Mouse (Mus musculus): ENCODE measurements around the gene Zfp445. TPM values are rescaled to one million over a fixed set of nuclear protein-coding genes. Genes with fewer than 3 reads are reported as not detected.

The Zfp445 gene
- polyA plus RNA-seq, 1 experiment from 2014 or later: 63.1 TPM

GRCm38 (mm10) chr9:122846156-122846555, 19.6 kb downstream of the Zfp445 start:
- DNase-seq (ENCODE audit: low spot score): peak; percentile 77

GRCm38 (mm10) chr9:122845621-122846020, 20.2 kb downstream of the Zfp445 start:
- Histone ChIP-seq H3K4me2 (ENCODE audit: low read length) (no peak overlapping the region), H3K27me3 (replicated peaks; ENCODE audit: control insufficient read depth, insufficient read depth, low read length) (no peaks in the 10 kb centered on the region), H3K4me3 (ENCODE audit: low read depth, low read length) (no peak overlapping the region), H3K9ac (ENCODE audit: low read length) (no peak overlapping the region), H3K4me1 (ENCODE audit: control insufficient read depth, insufficient read depth, low read length) (peaks cover 3% of the 10 kb centered on the region; the same call in 1 of the 2 replicates), H3K27ac (ENCODE audit: low read depth, low read length) (no peak overlapping the region), H3K9me3 (replicated peaks; ENCODE audit: control insufficient read depth, low read length) (no peaks in the 10 kb centered on the region), H3K36me3 (ENCODE audit: control insufficient read depth, insufficient read depth, low read length) (peaks cover 19% of the 10 kb centered on the region)
- ATAC-seq: no peak
- WGBS: 81% methylated on average over 3 of the region's 3 CpGs
- DNase-seq (ENCODE audit: low spot score): no peak

More at GRCm38 (mm10) chr9:122846156-122846555, 19.6 kb downstream of the Zfp445 start:
- Histone ChIP-seq H3K36me3 (ENCODE audit: control insufficient read depth, insufficient read depth, low read length) (peaks cover 24% of the 10 kb centered on the region), H3K27me3 (replicated peaks; ENCODE audit: control insufficient read depth, insufficient read depth, low read length) (no peaks in the 10 kb centered on the region), H3K4me1 (ENCODE audit: control insufficient read depth, insufficient read depth, low read length) (peaks cover 3% of the 10 kb centered on the region; the same call in 1 of the 2 replicates), H3K27ac (ENCODE audit: low read depth, low read length) (no peak overlapping the region), H3K4me2 (ENCODE audit: low read length) (no peak overlapping the region), H3K9ac (ENCODE audit: low read length) (no peak overlapping the region), H3K4me3 (ENCODE audit: low read depth, low read length) (no peak overlapping the region), H3K9me3 (replicated peaks; ENCODE audit: control insufficient read depth, low read length) (no peaks in the 10 kb centered on the region)
- peak; percentile 72 for ATAC-seq

- DNase-seq (ENCODE audit: low spot score) (no peak), ATAC-seq (no peak)
- 71% methylated on average over 3 of the region's 3 CpGs for WGBS
- Histone ChIP-seq H3K9me3 (replicated peaks; ENCODE audit: control insufficient read depth, low read length) (no peaks in the 10 kb centered on the region), H3K4me3 (ENCODE audit: low read depth, low read length) (no peak within 1 kb of the TSS), H3K4me2 (ENCODE audit: low read length) (no peak within 1 kb of the TSS), H3K27me3 (replicated peaks; ENCODE audit: control insufficient read depth, insufficient read depth, low read length) (no peaks in the 10 kb centered on the region), H3K9ac (ENCODE audit: low read length) (no peak within 1 kb of the TSS), H3K4me1 (ENCODE audit: control insufficient read depth, insufficient read depth, low read length) (peaks cover 3% of the 10 kb centered on the region; the same call in 1 of the 2 replicates), H3K27ac (ENCODE audit: low read depth, low read length) (no peak within 1 kb of the TSS), H3K36me3 (ENCODE audit: control insufficient read depth, insufficient read depth, low read length) (0 out of 2 replicates have a peak, but pooled peaks cover 3% of the 10 kb centered on the region)
Observed at GRCm38 (mm10) chr9:122843760-122844159, 22.0 kb downstream of the Zfp445 start, which contains the start of gene Gm35549. Gm35549 (minus strand) TSS chr9:122844035.

GRCm38 (mm10) chr9:122837680-122838079, 28.1 kb downstream of the Zfp445 start:
- H3K27me3 ChIP-seq (replicated peaks; ENCODE audit: control insufficient read depth, insufficient read depth, low read length): no peaks in the 10 kb centered on the region
- peaks cover 7% of the 10 kb centered on the region for H3K36me3 ChIP-seq (ENCODE audit: control insufficient read depth, insufficient read depth, low read length)
- no peak overlapping the region for H3K4me2 ChIP-seq (ENCODE audit: low read length)
- no peak overlapping the region for H3K4me3 ChIP-seq (ENCODE audit: low read depth, low read length)
- ATAC-seq: no peak
- H3K27ac ChIP-seq (ENCODE audit: low read depth, low read length): peak overlapping the region; percentile 49
- WGBS: 26% methylated on average over 16 of the region's 16 CpGs
- H3K4me1 ChIP-seq (ENCODE audit: control insufficient read depth, insufficient read depth, low read length): peaks cover 16% of the 10 kb centered on the region
- no peak overlapping the region for H3K9ac ChIP-seq (ENCODE audit: low read length)
- H3K9me3 ChIP-seq (replicated peaks; ENCODE audit: control insufficient read depth, low read length): no peaks in the 10 kb centered on the region
- peak; percentile 21 for DNase-seq (ENCODE audit: low spot score)

GRCm38 (mm10) chr9:122837216-122837615, 28.6 kb downstream of the Zfp445 start:
- Histone ChIP-seq H3K4me2 (ENCODE audit: low read length) (no peak overlapping the region), H3K4me3 (ENCODE audit: low read depth, low read length) (no peak overlapping the region), H3K36me3 (ENCODE audit: control insufficient read depth, insufficient read depth, low read length) (peaks cover 10% of the 10 kb centered on the region), H3K27ac (ENCODE audit: low read depth, low read length) (peak overlapping the region; percentile 49), H3K9me3 (replicated peaks; ENCODE audit: control insufficient read depth, low read length) (no peaks in the 10 kb centered on the region), H3K9ac (ENCODE audit: low read length) (no peak overlapping the region), H3K27me3 (replicated peaks; ENCODE audit: control insufficient read depth, insufficient read depth, low read length) (no peaks in the 10 kb centered on the region), H3K4me1 (ENCODE audit: control insufficient read depth, insufficient read depth, low read length) (peaks cover 16% of the 10 kb centered on the region)
- ATAC-seq: peak; percentile 58
- no peak for DNase-seq (ENCODE audit: low spot score)
- 82% methylated on average over 4 of the region's 4 CpGs for WGBS

- 14% methylated on average over 6 of the region's 6 CpGs for WGBS
- peak overlapping the region; percentile 49; the same call in 1 of the 2 replicates for H3K27ac ChIP-seq (ENCODE audit: low read depth, low read length)
- H3K36me3 ChIP-seq (ENCODE audit: control insufficient read depth, insufficient read depth, low read length): peaks cover 10% of the 10 kb centered on the region
- DNase-seq (ENCODE audit: low spot score): peak; percentile 92
- H3K4me3 ChIP-seq (ENCODE audit: low read depth, low read length): no peak overlapping the region
- no peaks in the 10 kb centered on the region for H3K27me3 ChIP-seq (replicated peaks; ENCODE audit: control insufficient read depth, insufficient read depth, low read length)
- H3K9me3 ChIP-seq (replicated peaks; ENCODE audit: control insufficient read depth, low read length): no peaks in the 10 kb centered on the region
- H3K9ac ChIP-seq (ENCODE audit: low read length): no peak overlapping the region
- no peak overlapping the region for H3K4me2 ChIP-seq (ENCODE audit: low read length)
- peak; percentile 93 for ATAC-seq
- H3K4me1 ChIP-seq (ENCODE audit: control insufficient read depth, insufficient read depth, low read length): peaks cover 16% of the 10 kb centered on the region
Observed at GRCm38 (mm10) chr9:122836790-122837189, 29.0 kb downstream of the Zfp445 start.

- peaks cover 10% of the 10 kb centered on the region for H3K36me3 ChIP-seq (ENCODE audit: control insufficient read depth, insufficient read depth, low read length)
- no peaks in the 10 kb centered on the region for H3K27me3 ChIP-seq (replicated peaks; ENCODE audit: control insufficient read depth, insufficient read depth, low read length)
- H3K9me3 ChIP-seq (replicated peaks; ENCODE audit: control insufficient read depth, low read length): no peaks in the 10 kb centered on the region
- H3K4me1 ChIP-seq (ENCODE audit: control insufficient read depth, insufficient read depth, low read length): peaks cover 16% of the 10 kb centered on the region
- ATAC-seq (0 out of 2 replicates have a peak, but pooled peaks have one; percentile 10), DNase-seq (ENCODE audit: low spot score) (peak; percentile 3)
- H3K4me3 ChIP-seq (ENCODE audit: low read depth, low read length): no peak overlapping the region
- peak overlapping the region; percentile 49 for H3K27ac ChIP-seq (ENCODE audit: low read depth, low read length)
- no peak overlapping the region for H3K9ac ChIP-seq (ENCODE audit: low read length)
- no peak overlapping the region for H3K4me2 ChIP-seq (ENCODE audit: low read length)
- 51% methylated on average over 9 of the region's 9 CpGs for WGBS
Observed at GRCm38 (mm10) chr9:122836126-122836525, 29.7 kb downstream of the Zfp445 start.

GRCm38 (mm10) chr9:122829826-122830380, 35.9 kb downstream of the Zfp445 start:
- H3K36me3 ChIP-seq (ENCODE audit: control insufficient read depth, insufficient read depth, low read length): peaks cover 41% of the 10 kb centered on the region
- no peak for ATAC-seq
- 85% methylated on average over 4 of the region's 4 CpGs for WGBS

GRCm38 (mm10) chr9:122826743-122827142, 39.1 kb downstream of the Zfp445 start:
- Histone ChIP-seq H3K9me3 (replicated peaks; ENCODE audit: control insufficient read depth, low read length) (no peaks in the 10 kb centered on the region), H3K27me3 (replicated peaks; ENCODE audit: control insufficient read depth, insufficient read depth, low read length) (no peaks in the 10 kb centered on the region), H3K9ac (ENCODE audit: low read length) (no peak overlapping the region), H3K36me3 (ENCODE audit: control insufficient read depth, insufficient read depth, low read length) (peaks cover 39% of the 10 kb centered on the region), H3K4me1 (ENCODE audit: control insufficient read depth, insufficient read depth, low read length) (no peaks in the 10 kb centered on the region), H3K27ac (ENCODE audit: low read depth, low read length) (no peak overlapping the region), H3K4me2 (ENCODE audit: low read length) (no peak overlapping the region), H3K4me3 (ENCODE audit: low read depth, low read length) (no peak overlapping the region)
- ATAC-seq: no peak
- 98% methylated on average over 4 of the region's 4 CpGs for WGBS
- DNase-seq (ENCODE audit: low spot score): no peak

More at GRCm38 (mm10) chr9:122829826-122830380, 35.9 kb downstream of the Zfp445 start:
- H3K27ac ChIP-seq (ENCODE audit: low read depth, low read length): no peak overlapping the region
- no peak overlapping the region for H3K4me2 ChIP-seq (ENCODE audit: low read length)
- no peaks in the 10 kb centered on the region for H3K27me3 ChIP-seq (replicated peaks; ENCODE audit: control insufficient read depth, insufficient read depth, low read length)
- H3K9ac ChIP-seq (ENCODE audit: low read length): no peak overlapping the region
- no peak overlapping the region for H3K4me3 ChIP-seq (ENCODE audit: low read depth, low read length)
- no peaks in the 10 kb centered on the region for H3K4me1 ChIP-seq (ENCODE audit: control insufficient read depth, insufficient read depth, low read length)
- no peak for DNase-seq (ENCODE audit: low spot score)
- no peaks in the 10 kb centered on the region for H3K9me3 ChIP-seq (replicated peaks; ENCODE audit: control insufficient read depth, low read length)
